Mouse (Mus musculus): ENCODE results near the gene Gm49601.

DNA sequence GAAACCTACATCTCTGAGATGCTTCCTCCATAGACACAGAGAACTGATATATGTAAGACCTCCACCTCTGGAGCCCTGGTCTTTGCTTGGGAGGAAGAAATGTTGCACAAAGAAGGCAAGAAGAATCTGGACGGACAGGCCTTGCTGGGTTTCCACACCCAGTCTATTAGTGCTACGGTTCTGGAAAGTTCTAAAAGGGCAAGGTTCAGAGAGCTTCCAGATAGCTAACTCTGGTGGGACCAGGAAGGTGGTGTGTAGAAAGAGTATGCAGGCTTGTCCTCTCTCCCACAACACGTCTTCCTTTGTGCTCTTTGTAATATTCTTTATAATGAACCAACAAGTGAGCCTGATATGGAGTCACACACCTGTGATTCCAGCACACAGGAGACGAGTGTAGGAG lies 32.4 kb upstream of the Gm49601 start:
- TF ChIP-seq POLR2A (IDR thresholded peaks at IDR 0.05; ENCODE audit: borderline replicate concordance, low read depth, low read length): no peak
- no peak for TF ChIP-seq CTCF (IDR thresholded peaks at IDR 0.05; ENCODE audit: low read depth, low read length)
